Mouse (Mus musculus) hindbrain, embryonic 14.5 days (tissue): ENCODE measurements at regions not wholly inside any gene's neighbourhood (a gene's known extent, or its start where the extent isn't known, plus 50 kb on each side); places are given as distances from the start of the nearest gene placed in this dataset.
A peak's percentile ranks its signal among the peaks of the same experiment; 100 is the strongest.

ENCODE experiments used
- ATAC-seq: fragments of 200-750 bp; cut with Nextera tagmentation; 2 replicates; pipeline ENCODE4 v1.8.0; 2017; ENCODE audit warnings: moderate number of reproducible peaks, mild to moderate bottlenecking, moderate TSS enrichment, moderate library complexity; ENCODE audit not compliant: low FRiP score
- DNase-seq: peaks from one replicate; pipeline ENCODE4 v3.0.0-alpha.2; 2015; ENCODE audit warnings: low spot score
- H3K27ac ChIP-seq: fragments of 300-500 bp; sonication (generic); 2 replicates; pipeline ENCODE4 v1.5.1; 2014; ENCODE audit warnings: mild to moderate bottlenecking, moderate library complexity
- H3K27me3 ChIP-seq: fragments of 300-500 bp; sonication (generic); 2 replicates; pipeline ENCODE4 v1.6.1; 2014; ENCODE audit warnings: mild to moderate bottlenecking, low read length, mixed read lengths; ENCODE audit not compliant: control insufficient read depth, insufficient read depth
- H3K36me3 ChIP-seq: fragments of 300-500 bp; sonication (generic); replicated peaks from 2 replicates; pipeline ENCODE4 v1.6.1; 2014; ENCODE audit not compliant: control insufficient read depth, insufficient read depth
- H3K4me1 ChIP-seq: fragments of 300-500 bp; sonication (generic); replicated peaks from 2 replicates; pipeline ENCODE4 v1.6.1; 2014; ENCODE audit warnings: antibody characterized with exemption, low read length, mixed read lengths; ENCODE audit not compliant: control insufficient read depth, insufficient read depth
- H3K4me2 ChIP-seq: fragments of 300-500 bp; sonication (generic); replicated peaks from 2 replicates; pipeline ENCODE4 v1.6.1; 2014; ENCODE audit warnings: mild to moderate bottlenecking, moderate library complexity
- H3K4me3 ChIP-seq: fragments of 300-500 bp; sonication (generic); replicated peaks from 2 replicates; pipeline ENCODE4 v1.5.1; 2014; ENCODE audit warnings: mild to moderate bottlenecking, low read length
- H3K9ac ChIP-seq: fragments of 300-500 bp; sonication (generic); 2 replicates; pipeline ENCODE4 v1.6.1; 2014
- H3K9me3 ChIP-seq: fragments of 300-500 bp; sonication (generic); 2 replicates; pipeline ENCODE4 v1.6.1; 2016; ENCODE audit warnings: low read length; ENCODE audit not compliant: control insufficient read depth
- WGBS: fragments of 180-500 bp; shearing (Covaris S2); extraction: QIAGEN DNeasy Blood & Tissue Kit; methylation state at CpG from one replicate; pipeline ENCODE4 v1.1.7; 2014; 5-methylcytosine and 5-hydroxymethylcytosine counted together

- no peaks in the 10 kb centered on the region for H3K4me1 ChIP-seq
- no peak overlapping the region for H3K4me2 ChIP-seq
- no peak overlapping the region for H3K27ac ChIP-seq
- H3K36me3 ChIP-seq: no peaks in the 10 kb centered on the region
- ATAC-seq: no peak
- no peaks in the 10 kb centered on the region for H3K9me3 ChIP-seq
- no peaks in the 10 kb centered on the region for H3K27me3 ChIP-seq
- WGBS: 73% methylated on average over 4 of the region's 4 CpGs
- no peak overlapping the region for H3K4me3 ChIP-seq
- DNase-seq: no peak
- no peak overlapping the region for H3K9ac ChIP-seq
Observed at GRCm38 (mm10) chr11:19257549-19257948, 238.8 kb upstream of the Meis1 start.

- no peak for DNase-seq
- 77% methylated on average over 4 of the region's 4 CpGs for WGBS
- H3K27ac ChIP-seq: no peak overlapping the region
- no peak overlapping the region for H3K9ac ChIP-seq
- H3K27me3 ChIP-seq: no peaks in the 10 kb centered on the region
- no peak overlapping the region for H3K4me2 ChIP-seq
- H3K36me3 ChIP-seq: no peaks in the 10 kb centered on the region
- H3K4me1 ChIP-seq: peaks cover 8% of the 10 kb centered on the region; the same call in 1 of the 2 replicates
- no peak for ATAC-seq
- H3K9me3 ChIP-seq: no peaks in the 10 kb centered on the region
- no peak overlapping the region for H3K4me3 ChIP-seq
Observed at GRCm38 (mm10) chr11:19262832-19263231, 244.0 kb upstream of the Meis1 start.

- ATAC-seq (peak; percentile 88), DNase-seq (peak; percentile 63)
- H3K27ac ChIP-seq: no peak overlapping the region; the same call in 1 of the 2 replicates
- H3K4me1 ChIP-seq: peaks cover 8% of the 10 kb centered on the region; the same call in 1 of the 2 replicates
- H3K9me3 ChIP-seq: no peaks in the 10 kb centered on the region
- H3K4me3 ChIP-seq: no peak overlapping the region
- no peak overlapping the region for H3K9ac ChIP-seq
- H3K36me3 ChIP-seq: no peaks in the 10 kb centered on the region
- H3K27me3 ChIP-seq: no peaks in the 10 kb centered on the region
- 0 out of 2 replicates have a peak overlapping the region, but pooled peaks have one; percentile 4 for H3K4me2 ChIP-seq
- WGBS: 50% methylated on average over 18 of the region's 18 CpGs
Observed at GRCm38 (mm10) chr11:19264798-19265671, 246.2 kb upstream of the Meis1 start.

- H3K27ac ChIP-seq: no peak overlapping the region; the same call in 1 of the 2 replicates
- H3K4me2 ChIP-seq: no peak overlapping the region
- no peaks in the 10 kb centered on the region for H3K27me3 ChIP-seq
- H3K9ac ChIP-seq: no peak overlapping the region
- no peaks in the 10 kb centered on the region for H3K9me3 ChIP-seq
- DNase-seq (no peak), ATAC-seq (peak; percentile 17; the same call in 1 of the 2 replicates)
- no peaks in the 10 kb centered on the region for H3K36me3 ChIP-seq
- H3K4me3 ChIP-seq: no peak overlapping the region
- WGBS: 56% methylated on average over 3 of the region's 3 CpGs
- peaks cover 8% of the 10 kb centered on the region; the same call in 1 of the 2 replicates for H3K4me1 ChIP-seq
Observed at GRCm38 (mm10) chr11:19265672-19265972, 246.8 kb upstream of the Meis1 start.

GRCm38 (mm10) chr11:19290971-19291370, 272.2 kb upstream of the Meis1 start:
- Histone ChIP-seq H3K4me3 (no peak overlapping the region), H3K9me3 (no peaks in the 10 kb centered on the region), H3K4me1 (no peaks in the 10 kb centered on the region), H3K4me2 (no peak overlapping the region), H3K9ac (no peak overlapping the region), H3K36me3 (no peaks in the 10 kb centered on the region), H3K27ac (no peak overlapping the region), H3K27me3 (no peaks in the 10 kb centered on the region)
- DNase-seq (no peak), ATAC-seq (no peak)
- WGBS: 77% methylated on average over 6 of the region's 6 CpGs

GRCm38 (mm10) chr11:19299411-19299810, 280.6 kb upstream of the Meis1 start:
- H3K4me2 ChIP-seq: no peak overlapping the region

GRCm38 (mm10) chr11:19306687-19307086, 287.9 kb upstream of the Meis1 start:
- no peak overlapping the region for H3K9ac ChIP-seq
- ATAC-seq (no peak), DNase-seq (no peak)
- H3K27me3 ChIP-seq: no peaks in the 10 kb centered on the region
- H3K27ac ChIP-seq: no peak overlapping the region
- 88% methylated on average over 5 of the region's 5 CpGs for WGBS
- no peaks in the 10 kb centered on the region for H3K9me3 ChIP-seq
- no peak overlapping the region for H3K4me3 ChIP-seq
- H3K4me2 ChIP-seq: no peak overlapping the region
- no peaks in the 10 kb centered on the region for H3K4me1 ChIP-seq
- no peaks in the 10 kb centered on the region for H3K36me3 ChIP-seq

More at GRCm38 (mm10) chr11:19299411-19299810, 280.6 kb upstream of the Meis1 start:
- no peaks in the 10 kb centered on the region for H3K27me3 ChIP-seq
- ATAC-seq: no peak
- no peaks in the 10 kb centered on the region for H3K36me3 ChIP-seq
- WGBS: 92% methylated on average over 1 of the region's 1 CpGs
- no peak overlapping the region for H3K27ac ChIP-seq
- H3K9ac ChIP-seq: no peak overlapping the region
- no peaks in the 10 kb centered on the region for H3K4me1 ChIP-seq
- no peak overlapping the region for H3K4me3 ChIP-seq
- no peak for DNase-seq
- no peaks in the 10 kb centered on the region for H3K9me3 ChIP-seq

GRCm38 (mm10) chr11:19330685-19331239, 312.0 kb upstream of the Meis1 start:
- Histone ChIP-seq H3K27me3 (no peaks in the 10 kb centered on the region), H3K9me3 (no peaks in the 10 kb centered on the region), H3K4me1 (no peaks in the 10 kb centered on the region), H3K27ac (no peak overlapping the region), H3K4me2 (no peak overlapping the region), H3K36me3 (no peaks in the 10 kb centered on the region), H3K4me3 (no peak overlapping the region), H3K9ac (no peak overlapping the region)
- 62% methylated on average over 2 of the region's 3 CpGs for WGBS
- ATAC-seq: no peak
- no peak for DNase-seq

- Histone ChIP-seq H3K27ac (no peak overlapping the region), H3K9ac (no peak overlapping the region), H3K4me3 (no peak overlapping the region), H3K4me1 (no peaks in the 10 kb centered on the region), H3K27me3 (no peaks in the 10 kb centered on the region), H3K4me2 (no peak overlapping the region), H3K9me3 (no peaks in the 10 kb centered on the region), H3K36me3 (no peaks in the 10 kb centered on the region)
- DNase-seq (no peak), ATAC-seq (no peak)
Observed at GRCm38 (mm10) chr11:19332274-19332673, 313.5 kb upstream of the Meis1 start.
